Mouse (Mus musculus): Measurements from ENCODE around the gene Defb43. TPM values are rescaled to one million over a fixed set of nuclear protein-coding genes. Genes with fewer than 3 reads are reported as not detected.

Defb43 gene
- polyA plus RNA-seq (2017; shearing (Covaris generic)) = not detected

DNA sequence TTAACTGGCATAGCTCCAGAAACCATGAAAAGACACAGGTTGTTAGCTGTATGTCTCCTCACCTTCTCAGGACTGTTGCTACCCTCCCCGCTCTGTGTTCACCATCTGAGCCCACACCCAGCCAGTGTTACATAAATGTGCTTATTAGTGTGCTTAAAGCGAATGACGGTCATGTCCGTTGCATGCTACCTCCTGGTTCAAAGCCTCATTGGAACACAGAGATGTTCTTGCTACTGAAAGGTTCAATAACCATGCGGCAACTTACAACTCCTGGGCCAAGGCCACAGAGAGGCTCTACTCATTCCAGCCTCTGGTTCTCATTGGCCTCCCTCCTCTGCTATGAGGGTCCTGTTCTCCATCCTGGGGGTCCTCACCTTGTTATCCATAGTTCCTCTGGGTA is at the start of gene Defb43:
Defb43 (plus strand) TSS at position 301 of the 400 bp plus-strand sequence.

DNA sequence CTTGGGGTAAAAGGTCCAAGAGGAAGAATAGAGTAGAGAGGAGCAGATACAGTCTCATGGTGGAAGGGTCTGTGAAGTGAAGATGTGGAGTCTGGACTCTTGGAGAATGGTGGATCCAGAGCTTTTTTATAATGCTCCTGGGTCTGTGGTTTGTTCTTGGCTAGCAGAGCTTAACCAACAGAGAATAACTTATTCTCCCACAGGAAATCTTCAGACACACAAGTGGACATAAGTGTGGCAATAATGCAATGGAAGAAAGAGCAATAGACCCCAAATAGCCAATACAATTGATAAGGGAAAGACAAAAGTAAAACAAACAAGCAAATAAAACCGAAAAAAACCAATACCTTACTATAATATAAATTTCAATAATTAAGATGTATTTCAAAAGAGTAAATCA is 27.2 kb upstream of the Defb43 start, which contains the start of gene Defb48:
Defb48 (minus strand) TSS at position 101 of the 400 bp plus-strand sequence.

DNA sequence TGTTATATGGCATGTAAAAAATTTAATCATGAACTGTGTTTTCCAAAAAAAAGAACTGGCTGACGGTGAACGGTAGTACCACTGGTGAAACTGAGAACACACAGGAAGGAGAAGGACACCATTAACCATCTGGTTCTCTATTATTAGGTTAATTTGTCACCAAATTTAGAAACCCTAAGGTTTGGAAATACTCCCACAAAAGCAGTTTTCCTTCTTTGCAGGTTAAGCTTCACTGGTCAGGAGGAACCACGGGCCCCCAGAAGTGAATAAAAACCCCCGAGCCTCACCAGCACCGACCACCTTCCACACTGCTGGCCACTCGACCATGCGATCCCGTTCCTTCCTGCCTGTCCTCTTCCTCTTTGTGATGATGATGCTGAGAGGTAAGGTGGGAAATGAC is 13.8 kb upstream of the Defb43 start, which contains the start of gene Defb47:
Defb47 (plus strand) TSS at position 301 of the 400 bp plus-strand sequence.

DNA sequence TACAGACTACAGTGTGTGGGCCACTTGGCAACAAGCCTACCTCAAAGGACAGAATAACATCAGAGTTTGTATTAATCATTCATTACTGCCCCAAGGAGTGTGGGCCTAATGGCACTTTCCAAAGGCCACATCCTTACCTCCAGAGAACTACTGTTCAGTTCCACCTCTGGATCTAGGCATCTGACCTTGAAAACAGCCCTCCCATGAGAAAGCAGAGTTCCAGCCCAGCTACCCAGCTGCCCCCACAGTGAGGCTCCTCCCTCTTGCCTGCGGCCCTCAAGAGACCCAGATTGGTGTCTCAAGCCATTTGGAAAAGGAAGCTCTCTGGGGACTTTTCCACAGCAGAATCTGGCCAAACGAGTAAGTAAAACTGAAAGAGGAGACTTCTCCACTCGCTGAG is 35.1 kb downstream of the Defb43 start, which contains the start of gene Defb42:
Defb42 (plus strand) TSS at position 301 of the 400 bp plus-strand sequence.

GRCm38 (mm10) chr14:63049910-63050370 is 38.4 kb downstream of the Defb43 start, which contains the start of gene Defb30:
Gene Defb30 (minus strand): TSS chr14:63049960.

Other genes with a start within 250 kb of the Defb43 start
- 10 to 100 TPM in 1 of 2 experiments, 1 to 10 TPM in 1; 8.2 to 13.3 TPM for gene Wdfy2, start 174.1 kb upstream of the Defb43 start, polyA plus RNA-seq (2017; shearing (Covaris generic))
- gene Defb48, start 27.3 kb upstream of the Defb43 start, polyA plus RNA-seq (2017; shearing (Covaris generic)) = not detected
- not detected for gene Defb47, start 13.7 kb upstream of the Defb43 start, polyA plus RNA-seq (2017; shearing (Covaris generic))
- 1 to 10 TPM in 1 of 2 experiments, under 1 TPM in 1; 0.51 to 1.2 TPM for gene Defb42, start 35.2 kb downstream of the Defb43 start, polyA plus RNA-seq (2017; shearing (Covaris generic))
- under 1 TPM in 1 of 2 experiments, not detected in 1; 0.40 TPM for gene Defb30, start 38.2 kb downstream of the Defb43 start, polyA plus RNA-seq (2017; shearing (Covaris generic))